Mouse (Mus musculus) heart, embryonic 14.5 days (tissue): ENCODE data around the gene Phospho2. TPM values are rescaled to one million over a fixed set of nuclear protein-coding genes. Genes with fewer than 3 reads are reported as not detected.
A peak's percentile ranks its signal among the peaks of the same experiment; 100 is the strongest.

Source experiments
- ATAC-seq: fragments of 200-750 bp; cut with Nextera tagmentation; 2 replicates; pipeline ENCODE4 v1.8.0; 2017; ENCODE audit warnings: low read depth, moderate TSS enrichment; ENCODE audit not compliant: insufficient number of reproducible peaks, insufficient read depth, low FRiP score
- H3K27ac ChIP-seq, 2 experiments: fragments of 200-500 bp in 1 of 2; fragments of 300-500 bp in 1 of 2; sonication (generic) in 1 of 2; replicated peaks in 1 of 2; 2 replicates each; pipeline ENCODE4 v1.5.1; 2012 to 2014; ENCODE audit warnings: low read depth in 2 of 2, low read length in 2 of 2, control low read depth in 1 of 2, mild to moderate bottlenecking in 1 of 2, mixed read lengths in 1 of 2; ENCODE audit not compliant: control insufficient read depth in 1 of 2, insufficient read depth in 1 of 2
- H3K27me3 ChIP-seq: fragments of 300-500 bp; sonication (generic); 2 replicates; pipeline ENCODE4 v1.6.1; 2014; ENCODE audit warnings: mild to moderate bottlenecking, low read length, control low read depth; ENCODE audit not compliant: control insufficient read depth, insufficient read depth
- H3K36me3 ChIP-seq: fragments of 300-500 bp; sonication (generic); 2 replicates; pipeline ENCODE4 v1.6.1; 2014; ENCODE audit warnings: mild to moderate bottlenecking, control low read depth, low read length, mixed read lengths; ENCODE audit not compliant: control insufficient read depth, insufficient read depth
- H3K4me1 ChIP-seq, 2 experiments: fragments of 200-500 bp in 1 of 2; fragments of 300-500 bp in 1 of 2; sonication (generic) in 1 of 2; 2 replicates each; pipeline ENCODE4 v1.6.1; 2012 to 2014; ENCODE audit warnings: low read length in 2 of 2, control low read depth in 1 of 2, mixed read lengths in 1 of 2; ENCODE audit not compliant: control insufficient read depth in 2 of 2, insufficient read depth in 2 of 2
- H3K4me2 ChIP-seq: fragments of 300-500 bp; sonication (generic); 2 replicates; pipeline ENCODE4 v1.6.1; 2014; ENCODE audit warnings: mild to moderate bottlenecking, low read length
- H3K4me3 ChIP-seq, 2 experiments: fragments of 200-500 bp in 1 of 2; fragments of 300-500 bp in 1 of 2; sonication (generic) in 1 of 2; 2 replicates each; pipeline ENCODE4 v1.5.1; 2012 to 2014; ENCODE audit warnings: low read length in 2 of 2, mild to moderate bottlenecking in 2 of 2, control low read depth in 1 of 2, low read depth in 1 of 2, moderate library complexity in 1 of 2; ENCODE audit not compliant: control insufficient read depth in 1 of 2, insufficient read depth in 1 of 2
- H3K9ac ChIP-seq: fragments of 300-500 bp; sonication (generic); 2 replicates; pipeline ENCODE4 v1.6.1; 2014; ENCODE audit warnings: mild to moderate bottlenecking, low read length
- H3K9me3 ChIP-seq: fragments of 300-500 bp; sonication (generic); 2 replicates; pipeline ENCODE4 v1.6.1; 2016; ENCODE audit warnings: low read length, control low read depth; ENCODE audit not compliant: control insufficient read depth
- WGBS: fragments of 180-500 bp; shearing (Covaris S2); extraction: QIAGEN DNeasy Blood & Tissue Kit; methylation state at CpG from one replicate; pipeline ENCODE4 v1.1.7; 2014; 5-methylcytosine and 5-hydroxymethylcytosine counted together
- polyA plus RNA-seq: library from polyadenylated mRNA; unstranded; fragments of >200 nt; fragmentation: Nextera tagmentation; extraction: Ambion mirVana; gene quantifications from 2 replicates; pipeline ENCODE4 v1.2.1, GENCODE M21; 2014

Phospho2 gene
- polyA plus RNA-seq, 1 experiment from 2014 or later, result 20.2 TPM

GRCm38 (mm10) chr2:69838707-69839106 lies 49.3 kb downstream of the Phospho2 start:
- H3K4me3 ChIP-seq, result no peak overlapping the region
- H3K4me1 ChIP-seq, result no peaks in the 10 kb centered on the region
- H3K27me3 ChIP-seq, result no peaks in the 10 kb centered on the region
- H3K27ac ChIP-seq, result no peak overlapping the region
- ATAC-seq, result no peak
- H3K36me3 ChIP-seq, result peaks cover 36% of the 10 kb centered on the region
- H3K9me3 ChIP-seq, result no peaks in the 10 kb centered on the region
- no peak overlapping the region for H3K4me2 ChIP-seq
- H3K9ac ChIP-seq, result no peak overlapping the region

GRCm38 (mm10) chr2:69840261-69840660 lies 50.8 kb downstream of the Phospho2 start:
- ATAC-seq, result no peak
- Histone ChIP-seq H3K4me2 (no peak overlapping the region), H3K36me3 (peaks cover 21% of the 10 kb centered on the region), H3K27ac (no peak overlapping the region), H3K27me3 (no peaks in the 10 kb centered on the region), H3K9ac (no peak overlapping the region), H3K9me3 (no peaks in the 10 kb centered on the region), H3K4me1 (no peaks in the 10 kb centered on the region), H3K4me3 (no peak overlapping the region)
- 37% methylated on average over 6 of the region's 6 CpGs for WGBS

- Histone ChIP-seq H3K9ac (no peak overlapping the region), H3K4me2 (no peak overlapping the region), H3K36me3 (no peaks in the 10 kb centered on the region), H3K4me3 (no peak overlapping the region), H3K27me3 (no peaks in the 10 kb centered on the region), H3K4me1 (peaks cover 0 to 2% of the 10 kb centered on the region in 2 experiments; a peak in 2 of 4 replicates), H3K27ac (peak overlapping the region; percentile 64 to 72), H3K9me3 (no peaks in the 10 kb centered on the region)
- no peak for ATAC-seq
- WGBS, result 66% methylated on average over 6 of the region's 6 CpGs
Observed at GRCm38 (mm10) chr2:69849215-69849614, 59.8 kb downstream of the Phospho2 start.

Other genes with a start within 250 kb of the Phospho2 start
- 0.85 and 1.00 TPM in 2 replicates for gene Lrp2, start 203.6 kb upstream of the Phospho2 start, polyA plus RNA-seq
- 10.7 and 12.1 TPM in 2 replicates for gene Bbs5, start 142.5 kb upstream of the Phospho2 start, polyA plus RNA-seq
- 23.2 and 28.0 TPM in 2 replicates for gene Klhl41, start 119.5 kb upstream of the Phospho2 start, polyA plus RNA-seq
- gene Fastkd1, start 76.1 kb upstream of the Phospho2 start, polyA plus RNA-seq, result 24.0 and 24.8 TPM in 2 replicates
- 64.9 and 77.0 TPM in 2 replicates for gene Ppig, start 67.1 kb upstream of the Phospho2 start, polyA plus RNA-seq
- gene Ccdc173, start within 50 bp of the Phospho2 start, polyA plus RNA-seq, result 1.5 and 1.8 TPM in 2 replicates
- 57.1 and 59.9 TPM in 2 replicates for gene Klhl23, start 32.3 kb downstream of the Phospho2 start, polyA plus RNA-seq
- gene Ssb, start 71.9 kb downstream of the Phospho2 start, polyA plus RNA-seq, result 186 and 187 TPM in 2 replicates
- gene Mettl5, start 96.0 kb downstream of the Phospho2 start, polyA plus RNA-seq, result 39.4 and 44.1 TPM in 2 replicates
- gene Ubr3, start 107.6 kb downstream of the Phospho2 start, polyA plus RNA-seq, result 17.4 and 19.9 TPM in 2 replicates
- 0.36 and 0.43 TPM in 2 replicates for gene Myo3b, start 249.5 kb downstream of the Phospho2 start, polyA plus RNA-seq